Mouse (Mus musculus) embryonic fibroblast, embryonic 13.5 days (primary cell): ENCODE results near the gene Zgpat.

Experiments
- CTCF ChIP-seq: IDR thresholded peaks from 2 replicates; pipeline ENCODE4 v1.5.1; 2011; ENCODE audit warnings: mild to moderate bottlenecking, control low read depth, low read length, moderate library complexity, borderline replicate concordance; ENCODE audit not compliant: insufficient read depth
- POLR2A ChIP-seq: IDR thresholded peaks from 2 replicates; pipeline ENCODE4 v1.6.1; 2011; ENCODE audit warnings: low read depth, mild to moderate bottlenecking, control low read depth, low read length, moderate library complexity

GRCm38 (mm10) chr2:181334023-181334422 is 30.7 kb upstream of the Zgpat start:
- TF ChIP-seq CTCF (no peak), POLR2A (no peak)
